Mouse (Mus musculus) heart, embryonic 13.5 days (tissue): ENCODE data around the gene Ctnnbip1. TPM values are rescaled to one million over a fixed set of nuclear protein-coding genes. Genes with fewer than 3 reads are reported as not detected.
"Not testable (repeated sequence)": the region's sequence is repeated elsewhere in the genome, so short reads cannot be mapped to it uniquely, and the experiment has no call there.

Experiments
- ATAC-seq: fragments of 200-750 bp; cut with Nextera tagmentation; 2 replicates; pipeline ENCODE4 v1.8.0; 2017; ENCODE audit warnings: moderate TSS enrichment; ENCODE audit not compliant: insufficient number of reproducible peaks, low FRiP score, low TSS enrichment; ENCODE audit errors: extremely low read depth
- H3K27ac ChIP-seq: fragments of 300-500 bp; sonication (generic); replicated peaks from 2 replicates; pipeline ENCODE4 v1.5.1; 2015; ENCODE audit warnings: moderate library complexity, mild to moderate bottlenecking, inconsistent platforms
- H3K27me3 ChIP-seq: fragments of 300-500 bp; sonication (generic); replicated peaks from 2 replicates; pipeline ENCODE4 v1.6.1; 2015; ENCODE audit warnings: mild to moderate bottlenecking, inconsistent platforms
- H3K36me3 ChIP-seq: fragments of 300-500 bp; sonication (generic); 2 replicates; pipeline ENCODE4 v1.6.1; 2015; ENCODE audit warnings: mild to moderate bottlenecking, inconsistent platforms
- H3K4me1 ChIP-seq: fragments of 300-500 bp; sonication (generic); 2 replicates; pipeline ENCODE4 v1.6.1; 2015; ENCODE audit warnings: inconsistent platforms
- H3K4me2 ChIP-seq: fragments of 300-500 bp; sonication (generic); 2 replicates; pipeline ENCODE4 v1.6.1; 2015; ENCODE audit warnings: inconsistent platforms, mild to moderate bottlenecking, moderate library complexity
- H3K4me3 ChIP-seq: fragments of 300-500 bp; sonication (generic); 2 replicates; pipeline ENCODE4 v1.5.1; 2015; ENCODE audit warnings: moderate library complexity, mild to moderate bottlenecking, inconsistent platforms
- H3K9ac ChIP-seq: fragments of 300-500 bp; sonication (generic); 2 replicates; pipeline ENCODE4 v1.6.1; 2015; ENCODE audit warnings: inconsistent platforms, mild to moderate bottlenecking, moderate library complexity
- H3K9me3 ChIP-seq: fragments of 300-500 bp; sonication (generic); 2 replicates; pipeline ENCODE4 v1.6.1; 2016; ENCODE audit warnings: inconsistent platforms
- WGBS: fragments of 180-500 bp; shearing (Covaris S2); methylation state at CpG from one replicate; pipeline ENCODE4 v1.1.7; 2015; ENCODE audit warnings: mixed read lengths; 5-methylcytosine and 5-hydroxymethylcytosine counted together
- microRNA-seq: library from miRNA; unstranded; fragments of <30 nt; microRNA quantifications from one replicate; pipeline ENCODE4, GENCODE M21; 2016
- polyA plus RNA-seq: library from polyadenylated mRNA; unstranded; fragments of >200 nt; fragmentation: Nextera tagmentation; extraction: Ambion mirVana; gene quantifications from 2 replicates; pipeline ENCODE4 v1.2.1, GENCODE M21; 2015

Gene Ctnnbip1
- polyA plus RNA-seq, 1 experiment from 2014 or later = 33.4 TPM

DNA sequence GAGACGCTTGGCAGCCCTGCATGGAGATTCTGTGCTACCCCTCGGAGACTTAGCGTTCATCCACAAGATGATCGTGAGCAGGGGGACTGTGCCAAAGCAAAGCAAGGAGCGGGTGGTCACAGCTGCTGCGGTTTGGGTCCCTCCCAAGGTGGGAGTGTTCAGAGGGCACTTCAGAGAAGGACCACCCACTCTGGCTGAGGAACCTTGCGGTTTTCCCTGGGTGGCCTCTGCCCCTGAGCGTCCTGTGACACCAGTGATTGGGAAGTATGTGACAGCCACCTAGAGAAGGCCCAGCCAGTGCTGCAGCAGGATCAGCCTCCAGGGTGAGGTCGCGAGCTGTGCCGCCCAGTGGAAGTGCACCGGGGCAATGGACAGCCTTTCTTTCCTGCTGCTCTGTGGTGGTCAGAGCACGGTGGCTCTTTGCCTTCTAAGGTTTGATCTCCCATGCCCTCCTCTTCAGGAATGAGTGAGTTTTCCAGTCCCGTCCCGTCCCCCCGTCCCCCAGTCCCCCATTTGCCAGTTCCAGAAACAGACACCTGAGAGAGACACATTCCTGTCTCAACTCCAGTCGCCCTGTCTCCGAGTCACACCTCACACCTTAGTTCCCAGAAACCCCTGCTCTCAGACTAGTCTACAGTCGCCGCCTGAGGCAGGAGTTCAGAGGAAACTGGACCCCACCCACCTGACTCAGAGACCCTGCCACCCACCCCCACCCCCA, 89.7 kb downstream of the Ctnnbip1 start:
- H3K4me1 ChIP-seq = peaks cover 26% of the 10 kb centered on the region
- H3K9me3 ChIP-seq = no peaks in the 10 kb centered on the region
- H3K4me2 ChIP-seq = no peak overlapping the region
- H3K27ac ChIP-seq = no peak overlapping the region
- H3K4me3 ChIP-seq = no peak overlapping the region
- peaks cover 25% of the 10 kb centered on the region for H3K27me3 ChIP-seq
- no peaks in the 10 kb centered on the region for H3K36me3 ChIP-seq
- peak overlapping the region; percentile 40; the same call in 1 of the 2 replicates for H3K9ac ChIP-seq
- no peak for ATAC-seq
- 43% methylated on average over 20 of the region's 20 CpGs for WGBS

DNA sequence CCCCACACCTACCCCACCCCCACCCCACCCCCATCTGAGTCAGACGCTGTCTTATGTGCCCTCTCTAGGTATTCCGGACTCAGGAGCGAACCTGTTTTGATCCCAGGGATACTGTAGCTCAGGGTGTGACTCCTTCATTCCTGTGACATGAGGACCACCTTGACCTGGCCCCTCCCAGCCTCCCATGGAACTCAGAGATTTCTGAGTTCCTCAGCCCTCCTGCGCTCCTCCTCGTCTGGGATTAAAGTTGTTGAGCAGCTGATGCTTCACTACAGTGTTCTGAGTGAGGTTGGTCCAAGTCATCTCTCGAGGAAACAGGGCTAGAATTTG, 90.2 kb downstream of the Ctnnbip1 start:
- 79% methylated on average over 6 of the region's 6 CpGs for WGBS
- H3K36me3 ChIP-seq = no peaks in the 10 kb centered on the region
- H3K27me3 ChIP-seq = peaks cover 20% of the 10 kb centered on the region
- H3K27ac ChIP-seq = no peak overlapping the region
- no peak overlapping the region for H3K4me2 ChIP-seq
- ATAC-seq = no peak
- H3K9ac ChIP-seq = no peak overlapping the region
- H3K4me1 ChIP-seq = peaks cover 26% of the 10 kb centered on the region
- no peak overlapping the region for H3K4me3 ChIP-seq
- no peaks in the 10 kb centered on the region for H3K9me3 ChIP-seq

DNA sequence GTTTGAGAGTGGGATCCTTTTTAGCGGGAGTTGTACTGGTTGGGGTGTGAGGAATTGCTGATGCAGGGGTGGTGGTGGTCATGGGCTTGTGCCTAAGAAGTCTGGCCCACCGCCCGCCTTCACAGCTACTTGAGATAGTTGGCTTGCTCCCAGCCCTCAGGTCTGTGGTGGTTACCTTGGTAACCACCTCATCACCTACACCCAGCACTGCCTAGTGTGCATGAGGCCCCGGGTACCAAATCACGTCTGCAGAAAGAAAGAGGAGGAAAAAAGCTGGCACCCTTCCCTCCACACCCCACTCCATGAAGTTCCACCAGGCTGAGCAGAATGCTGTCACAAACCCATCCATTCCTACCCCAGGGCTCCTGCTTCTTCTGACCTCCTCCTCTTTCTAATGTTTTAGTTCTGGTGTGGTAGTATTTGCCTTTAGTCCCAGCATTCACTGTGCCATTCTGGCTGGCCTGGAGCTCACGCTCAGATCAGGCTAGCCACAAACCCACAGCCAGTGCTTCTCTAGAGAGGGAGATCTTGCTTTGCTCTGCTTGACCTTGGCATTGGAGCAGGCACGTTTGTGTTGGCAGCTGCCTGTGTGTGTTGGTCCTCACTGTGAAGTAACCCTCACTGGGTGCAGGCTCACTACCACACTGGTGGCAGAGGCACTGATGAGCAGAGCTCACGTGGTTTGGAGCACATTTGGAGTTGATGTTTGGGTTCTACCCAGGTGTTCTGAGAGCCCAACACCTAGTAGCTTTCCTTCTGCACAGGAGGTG, 91.4 kb downstream of the Ctnnbip1 start:
- no peak for ATAC-seq
- H3K9ac ChIP-seq = no peak overlapping the region
- H3K4me3 ChIP-seq = no peak overlapping the region
- H3K4me1 ChIP-seq = peaks cover 26% of the 10 kb centered on the region
- WGBS = 69% methylated on average over 8 of the region's 8 CpGs
- H3K27ac ChIP-seq = no peak overlapping the region
- peaks cover 15% of the 10 kb centered on the region for H3K27me3 ChIP-seq
- H3K9me3 ChIP-seq = no peaks in the 10 kb centered on the region
- H3K36me3 ChIP-seq = peaks cover 4% of the 10 kb centered on the region
- no peak overlapping the region for H3K4me2 ChIP-seq

DNA sequence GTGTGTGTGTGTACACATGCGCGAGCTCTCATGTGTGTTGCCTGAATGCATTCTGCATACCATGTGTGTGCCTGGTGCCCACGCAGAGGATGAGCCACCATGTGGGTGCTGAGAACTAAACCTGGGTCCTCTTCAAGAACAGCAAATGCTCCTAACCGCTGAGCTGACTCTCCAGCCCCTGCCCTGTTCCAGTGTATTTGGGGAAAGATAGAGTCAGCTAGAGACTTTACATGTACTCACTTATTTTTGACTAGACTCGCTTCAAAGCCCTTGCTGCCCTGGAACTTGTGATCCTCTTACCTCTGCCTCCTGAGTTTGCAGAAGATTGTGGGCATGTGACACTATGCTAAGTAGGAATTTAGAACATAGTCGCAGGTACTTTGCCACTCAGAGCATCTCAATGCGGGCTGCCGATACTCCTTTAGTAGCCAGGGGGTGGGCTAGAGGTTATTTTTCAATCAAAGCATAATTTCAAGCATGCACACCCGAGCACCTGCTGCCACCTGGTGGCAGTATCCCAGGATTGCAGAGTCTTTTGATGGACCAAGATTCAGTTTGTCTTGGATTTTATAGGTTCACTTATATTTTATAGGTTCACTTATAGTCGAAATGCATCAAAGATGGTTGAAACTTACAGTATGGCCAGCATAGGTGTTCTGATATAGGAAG, 93.5 kb downstream of the Ctnnbip1 start:
- peaks cover 24% of the 10 kb centered on the region for H3K4me1 ChIP-seq
- 44% methylated on average over 10 of the region's 10 CpGs for WGBS
- H3K27me3 ChIP-seq = no peaks in the 10 kb centered on the region
- no peak overlapping the region for H3K4me2 ChIP-seq
- no peak overlapping the region for H3K4me3 ChIP-seq
- H3K9me3 ChIP-seq = no peaks in the 10 kb centered on the region; the same call in 1 of the 2 replicates
- H3K36me3 ChIP-seq = peaks cover 25% of the 10 kb centered on the region
- no peak overlapping the region for H3K9ac ChIP-seq
- H3K27ac ChIP-seq = no peak overlapping the region
- ATAC-seq = no peak

DNA sequence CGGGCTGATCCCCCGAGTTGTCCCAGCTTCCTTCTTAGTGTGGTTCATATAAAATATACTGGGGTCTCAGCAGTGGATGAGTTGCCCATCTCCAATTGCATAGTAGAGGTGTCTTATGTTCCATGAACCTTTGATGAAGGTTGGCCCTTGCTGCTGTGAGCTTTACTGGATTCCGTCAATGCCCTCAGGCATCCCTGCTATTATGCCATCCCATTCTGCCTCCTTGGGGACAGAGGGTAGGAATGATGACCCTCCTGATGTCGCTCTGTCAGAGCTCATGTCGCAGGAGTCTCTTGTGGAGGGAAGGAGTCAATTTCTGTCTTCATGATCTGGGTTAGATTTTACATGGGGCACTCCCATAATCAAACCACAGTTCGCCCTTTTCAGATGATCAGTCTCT, 95.5 kb downstream of the Ctnnbip1 start:
- ATAC-seq, H3K4me2 ChIP-seq, H3K4me3 ChIP-seq, H3K9me3 ChIP-seq, H3K27me3 ChIP-seq, H3K27ac ChIP-seq, H3K9ac ChIP-seq, H3K4me1 ChIP-seq: not testable (repeated sequence)
- H3K36me3 ChIP-seq = peaks cover 25% of the 10 kb centered on the region
- WGBS = 69% methylated on average over 6 of the region's 6 CpGs

DNA sequence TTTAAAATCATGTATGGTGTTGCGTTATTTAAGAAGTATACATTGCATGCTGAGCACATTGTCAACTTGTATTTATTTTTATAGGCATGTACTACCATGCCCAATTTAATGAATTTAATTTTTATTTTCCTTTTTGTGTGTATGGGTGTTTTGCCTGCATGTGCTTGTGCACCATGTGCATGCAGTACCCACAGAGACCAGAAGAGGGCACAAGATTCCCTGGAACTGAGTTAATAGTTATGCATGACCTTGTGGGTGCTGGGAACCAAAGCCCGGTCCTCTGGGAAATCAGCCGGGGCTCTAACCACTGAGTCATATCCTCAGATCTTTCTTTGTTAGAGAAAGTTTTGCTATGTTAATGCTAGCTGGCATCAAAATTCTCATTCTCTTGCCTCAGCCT, 96.8 kb downstream of the Ctnnbip1 start:
- WGBS = 91% methylated on average over 3 of the region's 3 CpGs
- no peaks in the 10 kb centered on the region for H3K4me1 ChIP-seq
- H3K9me3 ChIP-seq = no peaks in the 10 kb centered on the region; the same call in 1 of the 2 replicates
- H3K36me3 ChIP-seq = peaks cover 25% of the 10 kb centered on the region
- no peaks in the 10 kb centered on the region for H3K27me3 ChIP-seq
- no peak overlapping the region for H3K4me2 ChIP-seq
- no peak overlapping the region for H3K4me3 ChIP-seq
- H3K9ac ChIP-seq = no peak overlapping the region
- no peak overlapping the region for H3K27ac ChIP-seq
- no peak for ATAC-seq

Small RNA genes lying within 50 kb of the gene (microRNA-seq; reads per million reads assigned to microRNA genes)
- not detected for gene Mir5616

Other genes starting within 250 kb of the Ctnnbip1 start
- 37.8 and 39.9 TPM in 2 replicates for gene Kif1b, start 210.5 kb upstream of the Ctnnbip1 start, polyA plus RNA-seq
- gene Ube4b, start 91.5 kb upstream of the Ctnnbip1 start, polyA plus RNA-seq = 29.9 and 32.3 TPM in 2 replicates
- gene Rbp7, start 63.3 kb upstream of the Ctnnbip1 start, polyA plus RNA-seq = 3.6 and 3.9 TPM in 2 replicates
- 0.51 TPM in 1 of 2 replicates, not detected in the other for gene Tmem274, start 40.9 kb upstream of the Ctnnbip1 start, polyA plus RNA-seq
- gene Nmnat1, start 33.0 kb upstream of the Ctnnbip1 start, polyA plus RNA-seq = 11.1 and 11.9 TPM in 2 replicates
- 28.5 and 34.6 TPM in 2 replicates for gene Lzic, start 33.0 kb upstream of the Ctnnbip1 start, polyA plus RNA-seq
- 9.2 and 13.6 TPM in 2 replicates for gene Clstn1, start 68.2 kb downstream of the Ctnnbip1 start, polyA plus RNA-seq
- gene Pik3cd, start 184.3 kb downstream of the Ctnnbip1 start, polyA plus RNA-seq = 3.0 and 3.1 TPM in 2 replicates
- gene Tmem201, start 219.8 kb downstream of the Ctnnbip1 start, polyA plus RNA-seq = 41.4 and 42.1 TPM in 2 replicates